Mouse (Mus musculus) limb, embryonic 12.5 days (tissue): Measurements from ENCODE around the gene Itgbl1. TPM values are rescaled to one million over a fixed set of nuclear protein-coding genes. Genes with fewer than 3 reads are reported as not detected.

ENCODE experiments used
- ATAC-seq: fragments of 200-750 bp; cut with Nextera tagmentation; 2 replicates; pipeline ENCODE4 v1.8.0; 2017; ENCODE audit warnings: low read depth, moderate TSS enrichment; ENCODE audit not compliant: insufficient number of reproducible peaks, insufficient read depth, low FRiP score, low TSS enrichment
- H3K27ac ChIP-seq: fragments of 300-500 bp; sonication (generic); 2 replicates; pipeline ENCODE4 v1.5.1; 2016; ENCODE audit warnings: mild to moderate bottlenecking, moderate library complexity
- H3K27me3 ChIP-seq: fragments of 300-500 bp; sonication (generic); 2 replicates; pipeline ENCODE4 v1.6.1; 2016; ENCODE audit warnings: mild to moderate bottlenecking, moderate library complexity
- H3K36me3 ChIP-seq: fragments of 300-500 bp; sonication (generic); 2 replicates; pipeline ENCODE4 v1.6.1; 2016; ENCODE audit warnings: mild to moderate bottlenecking, moderate library complexity
- H3K4me1 ChIP-seq: fragments of 300-500 bp; sonication (generic); replicated peaks from 2 replicates; pipeline ENCODE4 v1.6.1; 2016
- H3K4me2 ChIP-seq: fragments of 300-500 bp; sonication (generic); 2 replicates; pipeline ENCODE4 v1.6.1; 2016; ENCODE audit warnings: mild to moderate bottlenecking, moderate library complexity
- H3K4me3 ChIP-seq: fragments of 300-500 bp; sonication (generic); replicated peaks from 2 replicates; pipeline ENCODE4 v1.5.1; 2016; ENCODE audit warnings: mild to moderate bottlenecking
- H3K9ac ChIP-seq: fragments of 300-500 bp; sonication (generic); replicated peaks from 2 replicates; pipeline ENCODE4 v1.6.1; 2016; ENCODE audit warnings: mild to moderate bottlenecking, moderate library complexity
- H3K9me3 ChIP-seq: fragments of 300-500 bp; sonication (generic); 2 replicates; pipeline ENCODE4 v1.6.1; 2016; ENCODE audit warnings: mild to moderate bottlenecking, moderate library complexity
- WGBS: fragments of 180-500 bp; shearing (Covaris S2); methylation state at CpG from one replicate; pipeline ENCODE4 v1.1.7; 2016; 5-methylcytosine and 5-hydroxymethylcytosine counted together
- polyA plus RNA-seq: library from polyadenylated mRNA; unstranded; fragments of >200 nt; fragmentation: Nextera tagmentation; extraction: Ambion mirVana; gene quantifications from 2 replicates; pipeline ENCODE4 v1.2.1, GENCODE M21; 2016

Itgbl1 gene
- polyA plus RNA-seq, 1 experiment from 2014 or later: 0.10 TPM

GRCm38 (mm10) chr14:123742055-123742454 lies 82.3 kb downstream of the Itgbl1 start:
- Histone ChIP-seq H3K27me3 (no peaks in the 10 kb centered on the region), H3K4me2 (no peak overlapping the region), H3K4me1 (no peaks in the 10 kb centered on the region), H3K9ac (no peak overlapping the region), H3K4me3 (no peak overlapping the region), H3K27ac (no peak overlapping the region), H3K36me3 (no peaks in the 10 kb centered on the region), H3K9me3 (no peaks in the 10 kb centered on the region)
- WGBS: 72% methylated on average over 1 of the region's 1 CpGs
- no peak for ATAC-seq

GRCm38 (mm10) chr14:123751017-123751416 lies 91.2 kb downstream of the Itgbl1 start:
- no peaks in the 10 kb centered on the region for H3K4me1 ChIP-seq
- H3K27me3 ChIP-seq: no peaks in the 10 kb centered on the region
- ATAC-seq: no peak
- no peak overlapping the region for H3K4me3 ChIP-seq
- H3K4me2 ChIP-seq: no peak overlapping the region
- H3K27ac ChIP-seq: no peak overlapping the region
- no peaks in the 10 kb centered on the region for H3K9me3 ChIP-seq
- 67% methylated on average over 1 of the region's 1 CpGs for WGBS
- H3K9ac ChIP-seq: no peak overlapping the region
- H3K36me3 ChIP-seq: no peaks in the 10 kb centered on the region

GRCm38 (mm10) chr14:123759534-123759933 lies 99.8 kb downstream of the Itgbl1 start:
- no peak overlapping the region for H3K9ac ChIP-seq
- no peak overlapping the region for H3K27ac ChIP-seq
- H3K36me3 ChIP-seq: no peaks in the 10 kb centered on the region
- no peak overlapping the region for H3K4me3 ChIP-seq
- no peak for ATAC-seq
- no peaks in the 10 kb centered on the region for H3K4me1 ChIP-seq
- WGBS: 73% methylated on average over 1 of the region's 1 CpGs
- no peak overlapping the region for H3K4me2 ChIP-seq
- H3K27me3 ChIP-seq: no peaks in the 10 kb centered on the region
- no peaks in the 10 kb centered on the region for H3K9me3 ChIP-seq

- Histone ChIP-seq H3K9ac (no peak overlapping the region), H3K9me3 (no peaks in the 10 kb centered on the region), H3K27ac (no peak overlapping the region), H3K4me3 (no peak overlapping the region), H3K27me3 (no peaks in the 10 kb centered on the region), H3K36me3 (no peaks in the 10 kb centered on the region), H3K4me2 (no peak overlapping the region), H3K4me1 (no peaks in the 10 kb centered on the region)
- 89% methylated on average over 4 of the region's 4 CpGs for WGBS
- ATAC-seq: no peak
These were observed 100.3 kb downstream of the Itgbl1 start for GRCm38 (mm10) chr14:123760079-123760478.

- no peak for ATAC-seq
- H3K4me1 ChIP-seq: no peaks in the 10 kb centered on the region
- H3K9me3 ChIP-seq: no peaks in the 10 kb centered on the region
- H3K4me3 ChIP-seq: no peak overlapping the region
- H3K4me2 ChIP-seq: no peak overlapping the region
- H3K27ac ChIP-seq: no peak overlapping the region
- H3K9ac ChIP-seq: no peak overlapping the region
- no peaks in the 10 kb centered on the region for H3K27me3 ChIP-seq
- no peaks in the 10 kb centered on the region for H3K36me3 ChIP-seq
These were observed 142.0 kb downstream of the Itgbl1 start for GRCm38 (mm10) chr14:123801744-123802143.

- 80% methylated on average over 5 of the region's 5 CpGs for WGBS
- no peak overlapping the region for H3K4me3 ChIP-seq
These were observed 177.9 kb downstream of the Itgbl1 start for GRCm38 (mm10) chr14:123837662-123838061.

GRCm38 (mm10) chr14:123843675-123844425 lies 184.1 kb downstream of the Itgbl1 start:
- no peak for ATAC-seq
- Histone ChIP-seq H3K4me1 (no peaks in the 10 kb centered on the region), H3K9ac (no peak overlapping the region), H3K27ac (no peak overlapping the region), H3K27me3 (no peaks in the 10 kb centered on the region), H3K4me3 (no peak overlapping the region), H3K9me3 (no peaks in the 10 kb centered on the region), H3K4me2 (no peak overlapping the region), H3K36me3 (no peaks in the 10 kb centered on the region)
- WGBS: 80% methylated on average over 8 of the region's 8 CpGs

More at GRCm38 (mm10) chr14:123837662-123838061, 177.9 kb downstream of the Itgbl1 start:
- no peaks in the 10 kb centered on the region for H3K4me1 ChIP-seq
- ATAC-seq: no peak
- no peak overlapping the region for H3K9ac ChIP-seq
- no peaks in the 10 kb centered on the region for H3K36me3 ChIP-seq
- no peaks in the 10 kb centered on the region for H3K27me3 ChIP-seq
- H3K27ac ChIP-seq: no peak overlapping the region
- no peaks in the 10 kb centered on the region for H3K9me3 ChIP-seq
- no peak overlapping the region for H3K4me2 ChIP-seq

- no peak overlapping the region for H3K9ac ChIP-seq
- ATAC-seq: no peak
- H3K27me3 ChIP-seq: no peaks in the 10 kb centered on the region
- no peaks in the 10 kb centered on the region for H3K9me3 ChIP-seq
- H3K27ac ChIP-seq: no peak overlapping the region
- no peaks in the 10 kb centered on the region for H3K4me1 ChIP-seq
- whole genome bisulfite sequencing: 91% methylated on average over 1 of the region's 1 CpGs
- no peak overlapping the region for H3K4me3 ChIP-seq
- no peaks in the 10 kb centered on the region for H3K36me3 ChIP-seq
- H3K4me2 ChIP-seq: no peak overlapping the region
These were observed 204.8 kb downstream of the Itgbl1 start for GRCm38 (mm10) chr14:123864531-123864930.

GRCm38 (mm10) chr14:123865779-123866726 lies 206.3 kb downstream of the Itgbl1 start:
- Histone ChIP-seq H3K9me3 (no peaks in the 10 kb centered on the region), H3K4me2 (no peak overlapping the region), H3K9ac (no peak overlapping the region), H3K27ac (no peak overlapping the region), H3K36me3 (no peaks in the 10 kb centered on the region), H3K4me1 (no peaks in the 10 kb centered on the region), H3K27me3 (no peaks in the 10 kb centered on the region), H3K4me3 (no peak overlapping the region)
- ATAC-seq: no peak
- WGBS: 57% methylated on average over 6 of the region's 6 CpGs

GRCm38 (mm10) chr14:123927903-123928302 lies 268.1 kb downstream of the Itgbl1 start:
- Histone ChIP-seq H3K27ac (no peak overlapping the region), H3K27me3 (no peaks in the 10 kb centered on the region), H3K4me1 (no peaks in the 10 kb centered on the region), H3K9ac (no peak overlapping the region), H3K36me3 (no peaks in the 10 kb centered on the region), H3K9me3 (no peaks in the 10 kb centered on the region), H3K4me3 (no peak overlapping the region), H3K4me2 (no peak overlapping the region)
- WGBS: 92% methylated on average over 1 of the region's 1 CpGs
- no peak for ATAC-seq

- no peak overlapping the region for H3K9ac ChIP-seq
- ATAC-seq: no peak
- no peaks in the 10 kb centered on the region for H3K9me3 ChIP-seq
- WGBS: 68% methylated on average over 2 of the region's 2 CpGs
- H3K4me1 ChIP-seq: no peaks in the 10 kb centered on the region
- H3K27me3 ChIP-seq: no peaks in the 10 kb centered on the region
- no peak overlapping the region for H3K4me3 ChIP-seq
- no peak overlapping the region for H3K27ac ChIP-seq
- H3K4me2 ChIP-seq: no peak overlapping the region
- H3K36me3 ChIP-seq: no peaks in the 10 kb centered on the region
These were observed 306.8 kb downstream of the Itgbl1 start for GRCm38 (mm10) chr14:123966531-123966930.
